Mouse (Mus musculus): Measurements from ENCODE around the gene Mast3. TPM values are rescaled to one million over a fixed set of nuclear protein-coding genes. Genes with fewer than 3 reads are reported as not detected.
A peak's percentile ranks its signal among the peaks of the same experiment; 100 is the strongest.

Mast3 gene
- polyA plus RNA-seq, 1 experiment from 2014 or later: 8.5 TPM

DNA sequence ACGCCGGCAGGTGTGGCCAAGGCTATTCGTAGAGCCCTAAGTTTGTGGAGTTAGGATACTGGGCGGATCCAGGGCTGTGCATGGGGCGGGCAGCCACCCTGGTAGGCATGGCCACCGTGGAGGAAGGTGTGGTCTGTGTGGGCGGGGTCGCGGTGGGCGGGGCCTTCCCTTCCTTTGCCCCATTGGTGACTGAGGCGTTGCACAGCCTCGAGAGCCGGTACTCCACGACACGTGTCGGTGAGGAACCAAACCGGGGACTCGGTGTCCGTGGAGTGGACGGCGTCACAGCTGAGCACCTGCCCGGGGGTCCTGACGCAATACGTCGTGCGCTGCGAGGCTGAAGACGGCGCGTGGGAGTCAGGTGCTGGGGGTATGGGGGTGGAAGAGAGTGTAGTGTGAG is 11.8 kb upstream of the Mast3 start:
- Histone ChIP-seq H3K36me3 (ENCODE audit: control insufficient read depth, insufficient read depth, low read length) (no peaks in the 10 kb centered on the region), H3K4me3 (ENCODE audit: low read depth, low read length) (peak overlapping the region; percentile 10; the same call in 1 of the 2 replicates), H3K9me3 (replicated peaks; ENCODE audit: control insufficient read depth, low read length) (peaks cover 7% of the 10 kb centered on the region), H3K4me2 (peak overlapping the region; percentile 31), H3K9ac (ENCODE audit: low read depth, low read length) (no peak overlapping the region), H3K27me3 (ENCODE audit: control insufficient read depth, insufficient read depth, low read length) (peaks cover 62% of the 10 kb centered on the region), H3K4me1 (ENCODE audit: control insufficient read depth, insufficient read depth, low read length) (peaks cover 12% of the 10 kb centered on the region), H3K27ac (ENCODE audit: low read depth, low read length) (no peak overlapping the region)
- 9% methylated on average over 30 of the region's 30 CpGs for WGBS (ENCODE audit: insufficient replicate concordance)
- ATAC-seq (replicated peaks; ENCODE audit: insufficient number of reproducible peaks, low FRiP score, low TSS enrichment): peak; percentile 33; the same call in 1 of the 2 replicates

DNA sequence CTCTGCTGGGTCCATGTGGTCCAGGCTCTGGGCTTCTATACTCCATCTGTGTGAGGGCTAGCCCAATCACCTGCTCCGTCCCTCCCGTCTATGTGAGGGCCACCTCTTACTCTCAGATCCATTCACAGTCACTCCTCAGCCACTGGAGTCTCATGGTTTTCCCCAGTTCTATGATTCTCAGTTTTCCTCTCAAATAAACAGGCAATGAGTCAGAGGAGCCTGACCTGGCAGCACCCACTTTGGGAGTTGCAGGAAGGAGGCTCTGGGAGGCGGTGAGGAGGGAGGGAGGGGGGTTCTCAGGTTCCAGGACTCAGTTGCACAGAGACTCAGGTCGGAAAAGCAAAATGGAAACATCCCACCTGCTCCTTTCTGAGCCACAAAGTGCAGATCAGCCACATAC is 8.0 kb upstream of the Mast3 start:
- H3K4me2 ChIP-seq: no peak overlapping the region
- no peak overlapping the region for H3K27ac ChIP-seq (ENCODE audit: low read depth, low read length)
- ATAC-seq (replicated peaks; ENCODE audit: insufficient number of reproducible peaks, low FRiP score, low TSS enrichment): no peak
- WGBS (ENCODE audit: insufficient replicate concordance): 57% methylated on average over 4 of the region's 4 CpGs
- 0 out of 2 replicates have a peak, but pooled peaks cover 3% of the 10 kb centered on the region for H3K4me1 ChIP-seq (ENCODE audit: control insufficient read depth, insufficient read depth, low read length)
- H3K4me3 ChIP-seq (ENCODE audit: low read depth, low read length): no peak overlapping the region
- no peak overlapping the region for H3K9ac ChIP-seq (ENCODE audit: low read depth, low read length)
- no peaks in the 10 kb centered on the region for H3K9me3 ChIP-seq (replicated peaks; ENCODE audit: control insufficient read depth, low read length)
- peaks cover 60% of the 10 kb centered on the region for H3K27me3 ChIP-seq (ENCODE audit: control insufficient read depth, insufficient read depth, low read length)
- no peaks in the 10 kb centered on the region for H3K36me3 ChIP-seq (ENCODE audit: control insufficient read depth, insufficient read depth, low read length)

DNA sequence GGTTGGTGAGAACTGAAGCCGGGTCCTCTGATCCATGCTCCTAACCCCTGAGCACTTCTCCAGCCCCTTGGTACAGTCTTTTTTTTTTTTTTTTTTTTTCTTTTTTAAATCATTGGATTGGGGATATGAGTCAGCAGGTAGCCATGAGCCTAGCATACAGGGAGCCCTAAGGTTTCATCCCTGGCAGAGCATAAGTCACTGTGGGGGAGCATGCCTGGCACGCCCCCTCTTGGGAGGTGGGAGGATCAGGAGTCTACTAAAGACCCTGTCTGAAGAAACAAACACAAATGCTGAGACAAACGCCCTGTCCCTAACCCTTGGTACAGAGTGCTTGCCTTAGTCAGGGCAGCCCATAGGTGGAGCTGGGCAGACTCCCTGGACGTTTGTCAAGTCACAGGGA is 7.2 kb upstream of the Mast3 start:
- WGBS (ENCODE audit: insufficient replicate concordance): 47% methylated on average over 4 of the region's 4 CpGs
- no peak overlapping the region for H3K4me2 ChIP-seq
- no peaks in the 10 kb centered on the region for H3K9me3 ChIP-seq (replicated peaks; ENCODE audit: control insufficient read depth, low read length)
- H3K9ac ChIP-seq (ENCODE audit: low read depth, low read length): no peak overlapping the region
- no peak overlapping the region for H3K4me3 ChIP-seq (ENCODE audit: low read depth, low read length)
- ATAC-seq (replicated peaks; ENCODE audit: insufficient number of reproducible peaks, low FRiP score, low TSS enrichment): no peak
- peaks cover 57% of the 10 kb centered on the region for H3K27me3 ChIP-seq (ENCODE audit: control insufficient read depth, insufficient read depth, low read length)
- no peak overlapping the region for H3K27ac ChIP-seq (ENCODE audit: low read depth, low read length)
- 0 out of 2 replicates have a peak, but pooled peaks cover 3% of the 10 kb centered on the region for H3K4me1 ChIP-seq (ENCODE audit: control insufficient read depth, insufficient read depth, low read length)
- no peaks in the 10 kb centered on the region for H3K36me3 ChIP-seq (ENCODE audit: control insufficient read depth, insufficient read depth, low read length)

DNA sequence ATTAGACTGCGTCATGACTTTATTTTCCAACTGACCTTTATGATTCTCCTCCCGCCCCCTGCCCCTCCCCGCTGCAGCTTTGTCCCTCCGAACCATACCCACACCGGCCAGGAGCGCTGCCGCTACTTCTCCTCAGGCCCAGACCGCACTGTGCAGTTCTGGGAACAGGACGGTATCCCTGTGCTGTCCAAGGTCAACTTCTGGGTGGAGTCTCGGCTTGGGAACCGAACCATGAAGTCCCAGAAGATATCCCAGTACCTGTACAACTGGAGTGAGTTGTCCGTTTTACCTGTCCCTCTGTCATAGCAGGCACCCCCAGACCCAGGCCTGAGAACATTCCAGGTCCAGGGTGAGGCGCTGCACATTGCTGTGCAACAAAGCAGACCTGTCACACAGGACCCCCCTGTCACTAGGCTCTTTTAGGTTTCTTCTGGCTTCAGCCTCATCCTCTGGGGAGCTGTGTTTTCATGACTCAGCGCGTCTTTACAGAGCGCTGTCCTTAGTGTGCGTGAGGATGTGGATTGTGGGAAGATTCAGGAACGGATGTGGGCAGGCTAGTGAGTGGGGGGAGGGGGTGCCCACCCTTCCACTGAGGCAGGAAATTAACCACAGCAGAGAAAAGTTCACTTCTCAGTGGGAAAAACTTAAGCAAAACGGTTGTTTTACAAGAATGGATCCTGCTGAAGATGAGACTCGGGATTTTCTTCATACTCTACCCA is 6.3 kb upstream of the Mast3 start:
- Histone ChIP-seq H3K9me3 (replicated peaks; ENCODE audit: control insufficient read depth, low read length) (no peaks in the 10 kb centered on the region), H3K4me3 (ENCODE audit: low read depth, low read length) (no peak overlapping the region), H3K27ac (ENCODE audit: low read depth, low read length) (no peak overlapping the region), H3K9ac (ENCODE audit: low read depth, low read length) (no peak overlapping the region), H3K36me3 (ENCODE audit: control insufficient read depth, insufficient read depth, low read length) (no peaks in the 10 kb centered on the region), H3K4me2 (no peak overlapping the region), H3K4me1 (ENCODE audit: control insufficient read depth, insufficient read depth, low read length) (no peaks in the 10 kb centered on the region), H3K27me3 (ENCODE audit: control insufficient read depth, insufficient read depth, low read length) (peaks cover 49% of the 10 kb centered on the region)
- WGBS (ENCODE audit: insufficient replicate concordance): 60% methylated on average over 20 of the region's 20 CpGs
- no peak for ATAC-seq (replicated peaks; ENCODE audit: insufficient number of reproducible peaks, low FRiP score, low TSS enrichment)

DNA sequence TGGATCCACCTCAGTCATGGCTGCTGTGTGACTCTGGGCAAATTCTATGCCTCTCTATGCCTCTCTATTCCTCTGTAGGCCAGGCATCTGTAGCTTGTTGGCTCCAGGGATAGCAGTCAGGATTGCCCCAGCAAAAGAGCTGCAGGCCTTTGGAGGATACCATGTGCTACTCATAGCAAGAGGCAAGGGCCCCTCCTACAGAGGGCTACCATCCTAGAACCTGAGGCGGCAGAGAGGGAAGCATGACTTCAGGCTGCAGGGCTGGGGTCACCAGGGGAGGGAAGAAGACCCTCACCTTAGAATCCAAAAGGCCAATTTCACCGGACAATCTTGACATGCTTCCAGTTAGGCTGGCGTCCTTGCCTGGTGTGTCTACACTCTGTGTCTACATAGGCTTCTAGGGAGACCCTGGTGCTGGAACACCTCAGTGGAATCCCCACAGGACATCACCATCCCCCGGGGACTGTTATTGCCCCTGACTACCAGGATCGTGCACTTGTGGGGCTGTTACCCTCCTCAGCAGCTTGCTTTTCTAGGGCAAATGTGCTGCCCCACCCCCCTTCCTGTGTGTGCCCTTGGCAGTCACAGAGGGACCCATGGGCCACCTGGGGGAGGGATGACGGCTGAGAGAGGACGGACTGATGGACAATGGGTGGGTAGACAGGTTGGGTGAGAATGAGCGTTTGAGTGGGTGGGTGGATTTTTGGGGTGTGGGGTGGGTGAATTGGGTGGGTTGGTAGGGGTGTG is 4.3 kb upstream of the Mast3 start:
- no peak for ATAC-seq (replicated peaks; ENCODE audit: insufficient number of reproducible peaks, low FRiP score, low TSS enrichment)

DNA sequence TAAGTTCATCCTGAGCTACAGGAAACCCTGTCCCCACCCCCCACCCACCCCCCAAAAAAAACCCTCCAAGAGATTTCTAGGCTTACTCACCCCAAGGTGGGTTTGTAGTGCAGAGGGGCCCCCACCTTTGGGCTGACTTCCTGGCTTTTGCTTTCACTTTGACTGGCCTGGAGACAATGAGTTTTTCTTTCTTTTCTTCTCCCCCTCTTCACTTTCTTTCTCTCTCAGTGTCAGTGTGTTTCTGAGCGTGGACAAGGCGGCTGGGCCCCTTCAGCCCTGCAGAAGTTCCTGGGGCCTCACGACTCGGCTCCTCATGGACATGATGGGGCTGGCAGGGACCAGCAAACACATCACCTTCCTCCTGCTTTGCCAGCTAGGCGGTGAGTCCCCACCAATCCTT is 3.4 kb upstream of the Mast3 start, which contains the start of gene Il12rb1:
Gene Il12rb1 (plus strand): TSS at position 211 of the 400 bp plus-strand sequence.
- 68% methylated on average over 5 of the region's 5 CpGs for WGBS (ENCODE audit: insufficient replicate concordance)
- Histone ChIP-seq H3K9ac (ENCODE audit: low read depth, low read length) (no peak within 1 kb of the TSS), H3K4me2 (no peak within 1 kb of the TSS), H3K27ac (ENCODE audit: low read depth, low read length) (no peak within 1 kb of the TSS), H3K4me3 (ENCODE audit: low read depth, low read length) (no peak within 1 kb of the TSS), H3K27me3 (ENCODE audit: control insufficient read depth, insufficient read depth, low read length) (peaks cover 47% of the 10 kb centered on the region), H3K36me3 (ENCODE audit: control insufficient read depth, insufficient read depth, low read length) (no peaks in the 10 kb centered on the region), H3K4me1 (ENCODE audit: control insufficient read depth, insufficient read depth, low read length) (peaks cover 12% of the 10 kb centered on the region; the same call in 1 of the 2 replicates), H3K9me3 (replicated peaks; ENCODE audit: control insufficient read depth, low read length) (no peaks in the 10 kb centered on the region)
- no peak for ATAC-seq (replicated peaks; ENCODE audit: insufficient number of reproducible peaks, low FRiP score, low TSS enrichment)

More for the DNA sequence above, 4.3 kb upstream of the Mast3 start:
- H3K9me3 ChIP-seq (replicated peaks; ENCODE audit: control insufficient read depth, low read length): no peaks in the 10 kb centered on the region
- H3K27ac ChIP-seq (ENCODE audit: low read depth, low read length): no peak overlapping the region
- WGBS (ENCODE audit: insufficient replicate concordance): 76% methylated on average over 8 of the region's 8 CpGs
- H3K4me2 ChIP-seq: no peak overlapping the region
- peaks cover 45% of the 10 kb centered on the region for H3K27me3 ChIP-seq (ENCODE audit: control insufficient read depth, insufficient read depth, low read length)
- H3K4me3 ChIP-seq (ENCODE audit: low read depth, low read length): no peak overlapping the region
- H3K36me3 ChIP-seq (ENCODE audit: control insufficient read depth, insufficient read depth, low read length): no peaks in the 10 kb centered on the region
- no peak overlapping the region for H3K9ac ChIP-seq (ENCODE audit: low read depth, low read length)
- peaks cover 5% of the 10 kb centered on the region; the same call in 1 of the 2 replicates for H3K4me1 ChIP-seq (ENCODE audit: control insufficient read depth, insufficient read depth, low read length)

DNA sequence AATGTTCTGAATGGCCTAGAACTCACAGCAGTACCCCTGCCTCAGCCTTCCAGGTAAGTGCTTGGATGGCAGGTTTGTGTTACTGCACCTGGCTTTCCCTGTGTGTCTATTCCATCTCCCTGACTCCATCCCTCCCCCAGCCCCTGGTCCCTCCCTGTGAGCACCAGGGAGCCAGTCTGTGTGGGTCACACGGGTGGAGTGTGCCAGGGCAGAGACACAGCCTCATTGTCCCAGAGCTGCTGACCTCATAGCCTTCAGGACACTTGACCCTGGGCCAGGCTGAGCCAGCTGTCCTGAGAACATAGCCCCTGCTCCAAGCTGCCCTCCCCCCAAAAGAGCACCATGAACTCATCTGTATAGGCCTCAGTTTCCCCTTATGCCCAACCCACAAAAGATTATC is 2.5 kb upstream of the Mast3 start:
- Histone ChIP-seq H3K4me1 (ENCODE audit: control insufficient read depth, insufficient read depth, low read length) (peaks cover 12% of the 10 kb centered on the region; the same call in 1 of the 2 replicates), H3K4me3 (ENCODE audit: low read depth, low read length) (no peak overlapping the region), H3K27ac (ENCODE audit: low read depth, low read length) (no peak overlapping the region), H3K27me3 (ENCODE audit: control insufficient read depth, insufficient read depth, low read length) (peaks cover 49% of the 10 kb centered on the region), H3K9me3 (replicated peaks; ENCODE audit: control insufficient read depth, low read length) (no peaks in the 10 kb centered on the region), H3K9ac (ENCODE audit: low read depth, low read length) (no peak overlapping the region), H3K36me3 (ENCODE audit: control insufficient read depth, insufficient read depth, low read length) (no peaks in the 10 kb centered on the region), H3K4me2 (no peak overlapping the region)
- ATAC-seq (replicated peaks; ENCODE audit: insufficient number of reproducible peaks, low FRiP score, low TSS enrichment): no peak
- 32% methylated on average over 1 of the region's 1 CpGs for WGBS (ENCODE audit: insufficient replicate concordance)

DNA sequence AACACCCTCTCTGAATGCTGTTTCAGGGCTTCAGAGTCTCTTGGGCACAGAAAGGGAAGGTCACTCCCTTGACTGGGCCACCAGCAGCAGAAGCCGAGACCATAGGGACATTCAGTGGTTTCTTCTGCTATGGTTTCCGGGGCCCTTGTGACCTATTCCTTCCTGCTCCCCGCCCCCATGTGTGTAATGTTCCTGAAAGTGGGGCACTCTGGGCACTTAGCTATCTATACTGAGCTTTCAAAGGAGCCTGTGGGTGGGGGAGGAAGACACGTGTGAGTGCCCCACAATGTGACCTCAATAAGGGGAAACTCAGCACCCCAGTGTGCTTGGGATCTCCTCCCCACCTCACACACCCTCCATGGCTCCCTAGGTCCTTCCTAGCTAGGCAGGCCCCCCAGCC is 1.7 kb upstream of the Mast3 start:
- peaks cover 12% of the 10 kb centered on the region; the same call in 1 of the 2 replicates for H3K4me1 ChIP-seq (ENCODE audit: control insufficient read depth, insufficient read depth, low read length)
- no peaks in the 10 kb centered on the region for H3K36me3 ChIP-seq (ENCODE audit: control insufficient read depth, insufficient read depth, low read length)
- ATAC-seq (replicated peaks; ENCODE audit: insufficient number of reproducible peaks, low FRiP score, low TSS enrichment): no peak
- peaks cover 55% of the 10 kb centered on the region for H3K27me3 ChIP-seq (ENCODE audit: control insufficient read depth, insufficient read depth, low read length)
- H3K4me2 ChIP-seq: no peak overlapping the region
- no peak overlapping the region for H3K4me3 ChIP-seq (ENCODE audit: low read depth, low read length)
- H3K27ac ChIP-seq (ENCODE audit: low read depth, low read length): no peak overlapping the region
- H3K9me3 ChIP-seq (replicated peaks; ENCODE audit: control insufficient read depth, low read length): no peaks in the 10 kb centered on the region
- no peak overlapping the region for H3K9ac ChIP-seq (ENCODE audit: low read depth, low read length)
- WGBS (ENCODE audit: insufficient replicate concordance): 66% methylated on average over 4 of the region's 4 CpGs
